Mouse (Mus musculus): ENCODE data around the gene Ilkap. TPM values are rescaled to one million over a fixed set of nuclear protein-coding genes. Genes with fewer than 3 reads are reported as not detected.

Gene Ilkap
- total RNA-seq (2021), result 100 to 1,000 TPM in 1 of 2 experiments, 10 to 100 TPM in 1; 97.0 to 132 TPM
- long read RNA-seq, experiment 1, transcript Ilkap-201 (12 exons, 1,368 nt), result major isoform, 107 of 183 reads
- long read RNA-seq, experiment 1, partial matches to known transcripts, result 5 of 183 reads
- long read RNA-seq, experiment 1, other reads (novel, unspliced or antisense), result 66 of 183 reads
- long read RNA-seq, experiment 2, transcript Ilkap-201 (12 exons, 1,368 nt), result major isoform, 36 of 65 reads
- long read RNA-seq, experiment 2, partial matches to known transcripts, result 4 of 65 reads
- long read RNA-seq, experiment 2, other reads (novel, unspliced or antisense), result 20 of 65 reads

- DNase-seq, result peak; percentile 85 to 90
Observed at GRCm38 (mm10) chr1:91398260-91399062, at the start of gene Ilkap. Gene Ilkap (minus strand): TSS chr1:91398815.

- no peak for DNase-seq
Observed at GRCm38 (mm10) chr1:91446511-91446910, 47.9 kb upstream of the Ilkap start.

DNA sequence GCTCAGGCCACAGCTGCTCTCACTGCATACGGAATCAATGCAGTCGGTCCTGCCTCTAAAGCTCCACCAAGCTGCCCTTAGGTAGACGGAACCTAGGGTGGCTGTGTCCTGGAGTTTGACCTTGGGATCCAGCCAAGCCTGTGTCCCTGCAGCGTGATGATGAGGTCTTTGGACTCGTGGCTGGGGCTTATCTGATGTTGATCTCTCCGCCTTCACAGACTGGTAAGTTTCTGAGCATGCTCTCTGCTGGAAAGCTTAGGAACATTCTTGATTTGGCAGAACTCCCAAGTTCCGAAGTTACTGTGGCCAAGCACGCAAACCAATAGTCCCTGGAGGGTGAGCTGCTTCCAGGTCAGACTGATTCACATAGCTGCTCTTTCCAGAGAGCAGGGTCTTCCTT lies 47.4 kb upstream of the Ilkap start:
- DNase-seq, result peak; percentile 88 to 93

DNA sequence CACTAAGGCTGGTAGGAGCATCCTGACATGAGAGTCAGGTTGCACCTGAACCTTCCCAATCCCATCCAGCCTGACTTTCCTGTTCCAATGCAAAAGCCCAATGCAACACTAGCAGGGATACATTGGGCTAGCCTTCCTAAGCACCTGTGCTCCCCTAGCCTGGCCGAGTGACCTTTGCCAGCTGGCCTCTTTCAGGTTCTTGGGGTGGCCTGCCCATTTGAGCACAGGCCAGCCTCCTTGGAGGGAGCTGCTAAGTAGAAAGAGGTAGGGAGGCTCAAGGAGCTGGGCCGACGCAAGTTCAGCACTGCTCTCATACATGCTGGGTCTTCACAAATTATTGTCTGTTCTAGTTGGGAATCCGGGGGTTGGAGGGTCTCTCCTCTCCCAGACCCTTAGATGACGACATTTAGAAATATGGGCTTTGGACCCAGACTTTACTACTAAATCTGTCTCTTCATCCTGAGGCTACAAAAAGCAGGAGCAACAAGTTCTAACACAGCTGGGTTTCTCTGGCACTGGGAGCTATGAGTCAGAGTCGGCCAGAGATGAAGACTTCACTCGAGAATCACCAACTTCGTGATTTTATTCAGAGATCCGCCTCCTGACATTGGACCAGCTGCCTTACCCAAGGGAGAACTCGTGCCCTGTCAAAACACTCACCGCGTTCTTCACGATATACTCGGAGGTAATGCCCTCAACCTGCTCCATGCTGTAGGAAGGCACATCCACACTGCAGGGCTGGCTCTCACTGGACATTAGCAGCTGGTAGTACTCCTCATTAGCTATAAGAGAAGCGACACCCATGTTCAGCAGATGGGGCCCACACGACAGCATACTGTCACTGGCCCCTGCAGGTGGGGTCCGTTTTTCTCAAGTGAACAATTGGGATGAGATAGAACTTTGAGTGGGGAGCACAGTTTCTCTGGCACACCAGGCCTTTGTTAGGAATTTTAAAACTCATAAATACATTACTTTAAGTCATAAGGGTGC lies 46.5 kb upstream of the Ilkap start:
- peak; percentile 77 to 78 for DNase-seq

DNA sequence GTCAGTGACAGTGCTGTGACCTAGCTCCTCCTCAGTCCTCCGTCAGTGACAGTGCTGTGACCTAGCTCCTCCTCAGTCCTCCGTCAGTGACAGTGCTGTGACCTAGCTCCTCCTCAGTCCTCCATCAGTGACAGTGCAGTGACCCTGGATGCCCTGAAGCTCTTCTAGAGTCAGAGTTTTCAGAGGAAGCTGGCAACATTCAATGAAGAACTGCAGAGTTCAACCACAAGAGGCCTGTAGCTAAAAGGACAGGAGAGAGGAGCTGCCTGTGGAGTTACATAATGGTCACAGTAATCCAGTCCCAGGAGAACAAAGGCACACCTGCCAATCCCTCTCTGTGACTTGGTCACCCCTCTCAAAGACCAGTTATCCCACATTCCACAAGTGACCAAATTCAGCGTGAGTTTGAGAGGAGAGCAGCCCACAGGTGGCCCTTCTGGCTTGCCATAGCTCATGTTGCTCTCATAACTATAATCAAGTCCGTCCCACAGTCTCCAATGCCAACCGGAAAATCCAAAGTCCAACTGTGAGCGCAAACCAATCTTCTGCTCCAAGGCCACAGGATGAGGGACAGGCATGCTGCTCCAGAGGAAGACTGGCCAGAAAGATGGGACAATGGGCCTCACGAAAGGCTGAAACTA lies 43.9 kb upstream of the Ilkap start:
- peak in 1 of 2 experiments; percentile 37 for DNase-seq

DNA sequence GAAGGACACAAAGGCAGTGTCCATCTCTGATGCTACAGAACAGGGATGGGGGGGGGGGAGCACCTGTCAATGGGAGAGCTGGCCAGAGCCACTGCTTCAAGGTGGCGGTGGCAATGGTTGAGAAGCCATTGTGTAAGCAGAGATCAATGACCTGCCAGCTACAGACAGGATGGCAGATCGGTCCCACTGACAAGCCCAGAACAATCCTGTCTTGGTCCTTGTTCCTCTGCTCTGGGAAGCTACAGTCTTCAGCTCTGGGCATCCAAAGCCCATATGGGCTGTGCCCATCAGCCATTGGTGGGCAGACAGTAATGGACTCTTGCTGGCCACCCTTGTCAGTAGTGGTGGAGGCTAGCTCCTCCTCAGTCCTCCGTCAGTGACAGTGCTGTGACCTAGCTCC lies 43.2 kb upstream of the Ilkap start:
- DNase-seq, result no peak

DNA sequence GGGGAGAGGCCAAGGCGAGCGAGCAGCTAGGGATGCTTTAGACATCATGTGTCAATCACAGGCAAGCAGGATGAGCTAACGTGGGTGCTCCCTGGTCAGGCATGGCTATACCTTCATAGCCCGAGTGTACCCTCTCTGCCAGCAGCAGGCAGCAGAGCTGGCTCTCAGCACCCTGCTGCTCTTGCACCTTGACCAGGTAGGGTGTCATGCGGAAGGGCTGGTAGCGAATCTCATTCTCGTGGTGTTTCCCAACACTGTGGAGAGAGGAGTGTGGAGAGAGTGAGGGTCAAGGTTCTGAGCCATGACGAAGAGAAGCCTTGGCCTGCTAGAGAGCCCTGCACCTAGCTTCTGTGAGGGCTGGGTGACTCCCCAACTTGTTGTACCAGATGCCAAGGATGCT lies 41.2 kb upstream of the Ilkap start:
- no peak for DNase-seq

DNA sequence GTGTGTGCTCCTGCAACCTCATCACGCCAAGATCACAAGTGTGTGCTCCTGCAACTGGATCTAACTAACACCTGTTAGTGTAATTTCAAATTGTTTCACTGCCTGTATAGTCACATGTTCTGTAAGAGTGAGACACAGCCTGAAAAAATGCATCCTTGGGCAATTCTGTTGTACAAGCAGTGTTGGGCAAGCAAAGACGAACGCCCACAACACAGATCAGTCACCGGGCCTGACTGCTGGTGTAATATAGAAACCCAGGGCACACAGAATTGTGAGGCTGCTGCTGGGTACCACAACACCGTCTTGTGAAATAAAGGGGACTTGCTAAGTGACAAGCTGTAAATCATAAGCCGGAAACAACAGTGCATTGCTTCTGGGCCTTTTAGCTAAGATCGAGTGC lies 39.0 kb upstream of the Ilkap start:
- DNase-seq, result peak in 1 of 2 experiments; percentile 53

DNA sequence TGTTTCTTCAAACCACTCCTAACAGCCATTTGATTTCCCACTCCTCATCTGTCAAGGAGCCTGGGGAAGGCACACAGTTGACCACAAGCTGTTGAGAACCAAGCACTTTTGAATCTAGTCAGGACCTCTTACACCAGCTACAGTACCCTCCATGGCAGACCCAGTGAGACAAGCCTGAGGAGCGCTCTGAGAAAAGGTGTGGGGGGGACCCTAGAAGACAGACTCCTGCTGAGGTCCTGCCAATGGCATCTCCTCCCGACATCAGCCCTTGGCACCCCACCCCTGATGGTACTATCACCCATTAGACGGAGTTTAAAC lies 38.4 kb upstream of the Ilkap start:
- DNase-seq, result no peak

DNA sequence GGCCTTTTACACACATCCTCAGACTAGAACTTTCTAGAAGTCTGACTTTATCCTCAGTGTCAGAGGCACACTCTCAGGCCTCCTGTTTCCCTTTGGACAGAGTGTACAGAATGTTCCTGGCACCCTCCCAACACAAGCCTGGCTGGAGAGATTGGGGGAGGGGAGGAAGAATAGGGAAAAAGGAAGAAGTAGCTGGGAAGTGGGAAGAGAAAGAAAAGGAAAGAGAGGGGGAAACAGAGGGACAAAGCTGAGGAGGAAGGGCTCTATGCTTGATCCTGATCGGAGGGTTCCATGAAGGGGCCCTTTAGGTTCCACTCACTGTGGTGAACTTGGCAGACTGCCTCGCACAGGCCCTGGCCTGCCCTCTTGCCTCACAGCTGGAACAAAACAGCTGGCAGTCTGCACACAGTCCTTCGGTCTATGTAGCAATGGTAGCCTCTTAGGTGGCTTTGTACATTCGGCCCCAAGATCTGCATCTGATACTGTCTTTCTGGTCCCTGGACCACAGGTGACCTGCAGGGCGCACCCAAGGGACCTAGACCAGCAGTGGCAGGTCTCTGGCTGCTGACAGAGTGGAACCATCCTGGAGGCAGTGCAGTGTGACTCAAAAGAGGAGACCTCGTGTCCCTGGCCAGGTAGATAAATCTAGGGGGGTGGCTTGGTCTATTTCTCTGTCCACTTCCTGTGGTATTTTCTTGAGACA lies 37.9 kb upstream of the Ilkap start:
- peak; percentile 86 to 89 for DNase-seq

DNA sequence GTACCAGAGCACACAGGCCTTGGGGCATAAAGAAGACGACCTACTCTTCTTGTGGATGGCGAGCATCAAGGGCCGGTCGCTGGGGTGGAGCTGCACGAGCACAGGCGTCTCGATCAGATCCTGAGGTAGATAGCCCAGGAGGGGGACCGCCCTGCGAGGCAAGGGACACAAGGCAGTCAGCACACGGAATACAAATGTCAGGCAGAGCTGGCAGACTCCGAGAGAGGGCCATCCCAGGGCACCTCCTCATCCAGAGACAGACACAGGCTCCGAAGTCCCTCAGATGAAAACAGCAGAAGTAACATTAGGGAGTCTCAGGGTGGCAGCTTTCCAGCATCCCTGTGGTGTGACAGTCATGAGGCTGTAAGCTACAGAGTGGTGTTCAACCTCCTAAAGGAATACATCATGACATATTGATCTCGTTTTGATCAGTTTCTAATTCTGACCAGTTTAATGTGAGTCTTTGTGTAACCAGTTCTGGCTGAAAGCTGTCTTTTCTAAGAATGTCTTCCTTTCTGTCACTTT lies 37.1 kb upstream of the Ilkap start:
- no peak for DNase-seq

DNA sequence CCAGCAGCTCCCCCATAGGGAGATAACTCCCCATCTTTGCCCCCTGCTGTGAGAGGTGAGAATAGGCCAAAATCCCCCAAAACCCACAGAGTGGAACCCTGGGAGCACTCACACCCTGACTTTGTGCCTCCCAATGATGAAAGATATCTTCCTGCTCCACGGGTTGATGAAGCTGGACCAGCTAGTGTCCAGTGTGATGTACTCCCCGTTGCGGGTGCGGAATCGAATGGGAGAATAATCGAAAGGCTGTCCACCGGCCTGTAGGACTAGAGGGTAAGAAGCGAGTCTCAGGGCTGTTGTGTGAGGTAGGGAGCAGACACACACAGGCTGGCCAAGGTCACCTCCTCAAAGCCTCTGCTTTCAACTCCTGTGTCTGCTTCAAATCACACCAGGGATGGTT lies 36.3 kb upstream of the Ilkap start:
- no peak for DNase-seq

- DNase-seq, result no peak
Observed at GRCm38 (mm10) chr1:91430761-91431160, 32.1 kb upstream of the Ilkap start.

DNA sequence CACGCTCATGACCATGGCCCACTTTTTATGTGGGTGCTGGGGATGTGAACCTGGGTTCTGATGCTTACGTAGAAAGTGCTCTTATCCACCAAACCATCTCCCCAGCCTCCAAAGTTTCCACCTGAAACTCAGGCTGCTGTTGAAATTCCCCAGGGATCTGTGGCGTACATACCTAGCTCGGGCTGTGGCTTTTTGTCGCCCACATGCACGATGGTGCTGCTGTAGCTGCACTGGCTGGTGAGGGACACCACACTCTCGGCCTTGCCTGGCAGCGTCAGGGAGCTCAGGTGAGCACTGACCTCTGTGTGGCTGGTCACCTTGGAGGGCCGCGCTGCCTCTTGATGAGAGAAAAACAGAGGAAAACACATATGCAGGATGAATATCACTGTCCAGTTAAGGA lies 30.6 kb upstream of the Ilkap start:
- no peak for DNase-seq

GRCm38 (mm10) chr1:91428614-91429013 lies 30.0 kb upstream of the Ilkap start:
- peak; percentile 94 to 95 for DNase-seq

DNA sequence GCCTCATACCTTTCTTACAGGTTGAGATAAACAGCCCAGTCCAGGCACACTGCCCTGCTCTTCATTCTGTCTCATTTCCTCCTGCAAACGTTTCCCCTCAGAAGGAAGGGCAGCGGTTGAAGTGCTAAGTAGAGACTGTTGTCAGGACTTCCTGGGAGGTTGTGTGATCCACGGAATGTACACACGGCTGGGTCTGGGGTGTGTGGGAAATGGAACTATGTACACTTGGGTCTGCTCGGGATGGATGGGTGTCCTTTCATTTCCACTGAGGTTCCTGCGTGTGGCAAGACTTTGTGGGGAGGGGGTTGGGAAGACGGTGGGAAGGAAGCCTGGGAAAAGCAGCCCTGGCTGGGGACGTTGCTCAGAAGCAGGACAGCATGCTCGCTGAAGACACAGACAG lies 27.8 kb upstream of the Ilkap start:
- DNase-seq, result no peak

DNA sequence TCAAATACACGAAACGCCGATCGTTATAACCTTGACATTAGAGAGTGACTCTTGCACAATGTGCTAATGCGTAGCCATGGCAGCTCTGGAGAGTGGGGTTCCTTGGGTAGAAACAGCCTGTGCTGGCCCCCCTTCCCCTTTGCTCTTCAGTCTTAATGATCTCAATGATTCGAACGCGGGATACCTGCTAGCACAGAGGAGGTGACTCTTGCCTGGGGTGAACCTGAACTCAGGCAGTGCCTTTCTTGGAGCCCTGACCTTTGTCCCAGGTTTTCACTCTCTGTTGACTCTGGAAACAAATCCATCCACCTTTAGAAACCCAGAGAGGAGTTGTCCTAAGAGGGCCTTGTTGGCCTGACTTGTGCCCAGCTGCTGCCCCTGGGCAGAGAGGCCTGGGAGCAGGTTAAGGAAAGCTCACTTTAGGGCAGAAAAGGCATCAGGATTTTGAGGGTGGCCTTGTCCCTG lies 22.0 kb upstream of the Ilkap start:
- peak; percentile 58 to 62 for DNase-seq

DNA sequence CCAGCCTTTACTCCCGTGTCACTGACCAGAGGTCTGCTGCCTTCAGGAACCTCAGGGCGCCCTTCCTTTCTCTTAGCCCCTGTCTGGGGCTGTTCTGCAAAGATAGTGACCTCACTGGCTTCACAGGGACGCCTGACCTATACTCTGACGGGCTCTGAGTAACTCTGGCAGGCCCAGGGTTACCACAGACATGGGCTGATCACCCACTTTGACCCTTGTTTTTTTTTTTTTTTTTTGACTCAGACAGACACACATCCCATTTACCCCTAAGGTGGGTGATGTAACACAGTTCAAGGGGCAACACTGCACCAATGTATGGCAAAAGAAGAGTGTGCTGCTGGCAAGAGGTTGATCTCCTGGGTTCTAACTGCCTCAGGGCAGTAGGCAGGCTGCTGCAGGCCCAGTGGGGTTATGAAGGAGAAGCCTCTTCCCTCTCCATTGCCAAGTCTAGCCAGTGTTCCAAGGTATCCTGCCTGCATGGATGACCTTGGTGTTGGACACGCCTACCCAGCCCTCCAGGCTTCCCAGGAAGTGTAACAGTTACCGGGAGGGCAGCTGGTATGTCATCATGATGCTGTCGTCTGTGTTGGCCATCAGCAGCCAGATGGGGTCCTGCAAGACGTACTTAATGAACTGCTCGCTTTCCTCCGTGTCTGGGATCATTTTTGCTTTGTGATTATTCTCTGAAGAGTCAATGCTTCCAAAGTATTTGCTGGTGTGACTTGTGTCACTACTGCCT lies 21.4 kb upstream of the Ilkap start:
- DNase-seq, result peak; percentile 78 to 84

- no peak for DNase-seq
Observed at GRCm38 (mm10) chr1:91417991-91418390, 19.4 kb upstream of the Ilkap start.

- DNase-seq, result no peak
Observed at GRCm38 (mm10) chr1:91415311-91415710, 16.7 kb upstream of the Ilkap start.
